Mouse (Mus musculus) intestine, postnatal 0 days (tissue): ENCODE data around the gene Sbp. TPM values are rescaled to one million over a fixed set of nuclear protein-coding genes. Genes with fewer than 3 reads are reported as not detected.

Experiments used
- ATAC-seq: fragments of 200-750 bp; cut with Nextera tagmentation; 2 replicates; pipeline ENCODE4 v1.8.0; 2017; ENCODE audit warnings: mild to moderate bottlenecking, moderate TSS enrichment, moderate library complexity
- H3K27ac ChIP-seq: fragments of 300-500 bp; sonication (generic); 2 replicates; pipeline ENCODE4 v1.5.1; 2014; ENCODE audit warnings: mild to moderate bottlenecking, low read depth, low read length, moderate library complexity
- H3K27me3 ChIP-seq: fragments of 300-500 bp; sonication (generic); replicated peaks from 2 replicates; pipeline ENCODE4 v1.6.1; 2014; ENCODE audit warnings: low read length, mixed read lengths; ENCODE audit not compliant: control insufficient read depth, insufficient read depth
- H3K36me3 ChIP-seq: fragments of 300-500 bp; sonication (generic); 2 replicates; pipeline ENCODE4 v1.6.1; 2014; ENCODE audit warnings: mild to moderate bottlenecking, moderate library complexity; ENCODE audit not compliant: control insufficient read depth, insufficient read depth
- H3K4me1 ChIP-seq: fragments of 300-500 bp; sonication (generic); replicated peaks from 2 replicates; pipeline ENCODE4 v1.6.1; 2014; ENCODE audit warnings: antibody characterized with exemption, low read length, mixed read lengths; ENCODE audit not compliant: control insufficient read depth, insufficient read depth
- H3K4me2 ChIP-seq: fragments of 300-500 bp; sonication (generic); replicated peaks from 2 replicates; pipeline ENCODE4 v1.6.1; 2014; ENCODE audit warnings: low read depth, mild to moderate bottlenecking, moderate library complexity
- H3K4me3 ChIP-seq: fragments of 300-500 bp; sonication (generic); 2 replicates; pipeline ENCODE4 v1.5.1; 2014; ENCODE audit warnings: low read depth, low read length
- H3K9ac ChIP-seq: fragments of 300-500 bp; sonication (generic); 2 replicates; pipeline ENCODE4 v1.6.1; 2014; ENCODE audit warnings: mild to moderate bottlenecking, low read depth, low read length
- H3K9me3 ChIP-seq: fragments of 300-500 bp; sonication (generic); 2 replicates; pipeline ENCODE4 v1.6.1; 2016; ENCODE audit warnings: mixed run types; ENCODE audit not compliant: control insufficient read depth
- CTCF ChIP-seq: sonication (generic); IDR thresholded peaks from 2 replicates; pipeline ENCODE4 v1.5.1; 2016; ENCODE audit warnings: low read depth, mild to moderate bottlenecking, control low read depth, antibody characterized with exemption, moderate library complexity
- WGBS: fragments of 180-500 bp; shearing (Covaris S2); extraction: QIAGEN DNeasy Blood & Tissue Kit; methylation state at CpG from one replicate; pipeline ENCODE4 v1.1.7; 2014; 5-methylcytosine and 5-hydroxymethylcytosine counted together
- polyA plus RNA-seq: library from polyadenylated mRNA; unstranded; fragments of >200 nt; fragmentation: Nextera tagmentation; extraction: Ambion mirVana; gene quantifications from 2 replicates; pipeline ENCODE4 v1.2.1, GENCODE M21; 2015

Gene Sbp
- polyA plus RNA-seq, 1 experiment from 2014 or later = not detected

- TF ChIP-seq CTCF = no peak
- no peak within 1 kb of the TSS for H3K4me2 ChIP-seq
- 76% methylated on average over 5 of the region's 5 CpGs for WGBS
- H3K27me3 ChIP-seq = no peaks in the 10 kb centered on the region
- no peak within 1 kb of the TSS for H3K9ac ChIP-seq
- no peaks in the 10 kb centered on the region for H3K36me3 ChIP-seq
- no peak for ATAC-seq
- no peak within 1 kb of the TSS for H3K27ac ChIP-seq
- no peaks in the 10 kb centered on the region for H3K9me3 ChIP-seq
- H3K4me1 ChIP-seq = no peaks in the 10 kb centered on the region
- no peak within 1 kb of the TSS for H3K4me3 ChIP-seq
Observed at GRCm38 (mm10) chr17:23955174-23955573, 13.7 kb downstream of the Sbp start, which contains the start of gene Sbpl. TSS of gene Sbpl (minus strand) at chr17:23955274.

GRCm38 (mm10) chr17:23960084-23960738, 18.7 kb downstream of the Sbp start:
- Histone ChIP-seq H3K4me3 (no peak overlapping the region), H3K27me3 (no peaks in the 10 kb centered on the region), H3K4me1 (peaks cover 5% of the 10 kb centered on the region; the same call in 1 of the 2 replicates), H3K9ac (no peak overlapping the region), H3K36me3 (no peaks in the 10 kb centered on the region), H3K27ac (peak overlapping the region; percentile 82), H3K4me2 (no peak overlapping the region), H3K9me3 (no peaks in the 10 kb centered on the region)
- TF ChIP-seq CTCF = peak; percentile 100
- peak; percentile 65 for ATAC-seq
- WGBS = 33% methylated on average over 3 of the region's 3 CpGs

GRCm38 (mm10) chr17:23961573-23962122, 20.2 kb downstream of the Sbp start:
- H3K9ac ChIP-seq = no peak overlapping the region
- H3K4me1 ChIP-seq = peaks cover 11% of the 10 kb centered on the region
- peak; percentile 65 for ATAC-seq
- no peaks in the 10 kb centered on the region for H3K27me3 ChIP-seq
- 39% methylated on average over 4 of the region's 4 CpGs for WGBS
- TF ChIP-seq CTCF = no peak
- peak overlapping the region; percentile 82 for H3K27ac ChIP-seq
- H3K9me3 ChIP-seq = no peaks in the 10 kb centered on the region
- H3K4me2 ChIP-seq = no peak overlapping the region
- H3K4me3 ChIP-seq = no peak overlapping the region
- no peaks in the 10 kb centered on the region for H3K36me3 ChIP-seq

GRCm38 (mm10) chr17:23965805-23966425, 24.4 kb downstream of the Sbp start:
- H3K4me3 ChIP-seq = no peak overlapping the region
- no peaks in the 10 kb centered on the region for H3K9me3 ChIP-seq
- H3K27me3 ChIP-seq = no peaks in the 10 kb centered on the region
- peak overlapping the region; percentile 7; the same call in 1 of the 2 replicates for H3K27ac ChIP-seq
- ATAC-seq = no peak
- H3K4me1 ChIP-seq = peaks cover 16% of the 10 kb centered on the region
- no peak overlapping the region for H3K9ac ChIP-seq
- no peak for TF ChIP-seq CTCF
- no peaks in the 10 kb centered on the region for H3K36me3 ChIP-seq
- WGBS = 68% methylated on average over 6 of the region's 6 CpGs
- H3K4me2 ChIP-seq = no peak overlapping the region

- Histone ChIP-seq H3K4me2 (no peak overlapping the region; the same call in 1 of the 2 replicates), H3K4me1 (peaks cover 16% of the 10 kb centered on the region), H3K27me3 (no peaks in the 10 kb centered on the region), H3K9me3 (no peaks in the 10 kb centered on the region), H3K36me3 (no peaks in the 10 kb centered on the region), H3K9ac (no peak overlapping the region), H3K27ac (peak overlapping the region; percentile 92), H3K4me3 (no peak overlapping the region)
- 58% methylated on average over 10 of the region's 10 CpGs for WGBS
- TF ChIP-seq CTCF = 0 out of 2 replicates have a peak, but pooled peaks have one; percentile 7
- ATAC-seq = peak; percentile 93
Observed at GRCm38 (mm10) chr17:23966658-23967401, 25.4 kb downstream of the Sbp start.

- Histone ChIP-seq H3K4me1 (peaks cover 11% of the 10 kb centered on the region; the same call in 1 of the 2 replicates), H3K9me3 (no peaks in the 10 kb centered on the region), H3K27ac (peak overlapping the region; percentile 92), H3K4me2 (no peak overlapping the region), H3K4me3 (no peak overlapping the region), H3K27me3 (no peaks in the 10 kb centered on the region), H3K9ac (no peak overlapping the region), H3K36me3 (no peaks in the 10 kb centered on the region)
- peak; percentile 74 for TF ChIP-seq CTCF
- ATAC-seq = peak; percentile 67
- WGBS = 35% methylated on average over 2 of the region's 2 CpGs
Observed at GRCm38 (mm10) chr17:23968780-23969179, 27.3 kb downstream of the Sbp start.
